ENCODE assay signal across 9 mouse cellular contexts in the genomic region with DNA sequence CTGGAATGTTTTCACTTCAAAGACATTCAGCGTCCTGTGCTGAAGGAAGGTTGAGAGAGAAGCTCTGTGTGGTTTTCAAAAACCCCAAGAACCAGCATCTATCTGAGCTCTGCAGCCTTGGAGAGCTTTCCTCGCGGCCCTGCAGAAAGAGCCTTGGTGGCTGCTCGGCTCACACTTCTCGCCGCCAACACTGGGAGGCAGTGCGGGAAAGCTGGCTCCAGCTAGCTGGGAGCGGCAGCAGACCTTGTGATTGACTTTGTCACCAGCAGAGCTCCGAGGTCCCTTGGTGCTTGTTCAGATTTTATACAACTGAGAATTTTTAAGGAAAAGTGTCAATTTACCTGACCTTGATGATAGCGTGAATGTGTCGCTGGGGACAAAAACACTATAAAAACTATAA.
DNase-seq lines count a peak whose midpoint lies in the region; ATAC-seq and TF ChIP-seq lines count a peak whose summit lies in the region.
"Had no signal": no experiment of that assay in that cellular context is flagged by ENCODE, and none has a peak within 500 bp of the region (broad histone marks: within the 10 kb centered on the region; RNA-seq: fewer than 3 reads in every experiment).

No protein-coding gene starts in this region.

- H3K27me3 ChIP-seq in ES-Bruce4 (ENCODE audit: control insufficient read depth, insufficient read depth, low read length, poor library complexity, severe bottlenecking), result no peaks in the 10 kb centered on the region; the same call in 1 of the 2 replicates
- H3K27me3 ChIP-seq in embryonic facial prominence, embryonic 11.5 days (ENCODE audit: control insufficient read depth, insufficient read depth, low read length), result no peaks in the 10 kb centered on the region
- H3K27me3 ChIP-seq in hindbrain, embryonic 12.5 days, result peaks cover 80% of the 10 kb centered on the region
- no peaks in the 10 kb centered on the region for H3K27me3 ChIP-seq in stomach, embryonic 15.5 days (replicated peaks)

- TF ChIP-seq EP300 in ES-Bruce4 (IDR thresholded peaks at IDR 0.05; ENCODE audit: insufficient read depth, low read depth, low read length), result no peak

- no peak overlapping the region for H3K27ac ChIP-seq in ES-Bruce4 (ENCODE audit: insufficient read depth, low read length)
- H3K27ac ChIP-seq in embryonic facial prominence, embryonic 11.5 days (replicated peaks; ENCODE audit: low read depth, low read length), result no peak overlapping the region
- no peak overlapping the region for H3K27ac ChIP-seq in hindbrain, embryonic 12.5 days
- H3K27ac ChIP-seq in stomach, embryonic 15.5 days, result no peak overlapping the region
- H3K27ac ChIP-seq: neural tube, embryonic 12.5 days had no signal

- TF ChIP-seq POLR2A in ES-Bruce4 (IDR thresholded peaks at IDR 0.05; ENCODE audit: insufficient read depth, low read length), result no peak

- TF ChIP-seq CTCF in ES-Bruce4 (IDR thresholded peaks at IDR 0.05; ENCODE audit: low read depth, low read length), result peak; percentile 66

- DNase-seq in adrenal gland, postnatal 14 days, result peak; percentile 68
- peak; percentile 78 for DNase-seq in embryonic facial prominence, embryonic 11.5 days (ENCODE audit: low spot score)
- DNase-seq in layer of hippocampus, postnatal 14 days (ENCODE audit: low spot score in 2 of 2), result peak; percentile 54 to 55
- peak; percentile 71 for DNase-seq in mesoderm, embryonic 11.5 days (ENCODE audit: low read depth, low spot score)
- no peak for DNase-seq in thymus, adult 18-20 months

- ATAC-seq in embryonic facial prominence, embryonic 11.5 days (replicated peaks; ENCODE audit: insufficient number of reproducible peaks, low FRiP score, low TSS enrichment, low read depth), result no peak
- ATAC-seq in hindbrain, embryonic 12.5 days (ENCODE audit: low FRiP score), result peak; percentile 63
- peak; percentile 65; the same call in 1 of the 2 replicates for ATAC-seq in stomach, embryonic 15.5 days (ENCODE audit: insufficient read depth, low FRiP score, low read depth)

- no peak overlapping the region for H3K4me2 ChIP-seq in embryonic facial prominence, embryonic 11.5 days (ENCODE audit: low read depth, low read length)
- no peak overlapping the region for H3K4me2 ChIP-seq in hindbrain, embryonic 12.5 days (replicated peaks)
- peak overlapping the region; percentile 21 for H3K4me2 ChIP-seq in stomach, embryonic 15.5 days
- H3K4me2 ChIP-seq: neural tube, embryonic 12.5 days had no signal

- H3K4me3 ChIP-seq in ES-Bruce4 (ENCODE audit: low read depth, low read length), result no peak overlapping the region
- no peak overlapping the region for H3K4me3 ChIP-seq in embryonic facial prominence, embryonic 11.5 days (ENCODE audit: low read depth, low read length)
- H3K4me3 ChIP-seq in hindbrain, embryonic 12.5 days, result no peak overlapping the region
- H3K4me3 ChIP-seq in stomach, embryonic 15.5 days (replicated peaks), result no peak overlapping the region
- H3K4me3 ChIP-seq: neural tube, embryonic 12.5 days had no signal

- no peaks in the 10 kb centered on the region for H3K4me1 ChIP-seq in ES-Bruce4 (ENCODE audit: control insufficient read depth, insufficient read depth, low read length)
- H3K4me1 ChIP-seq in embryonic facial prominence, embryonic 11.5 days (ENCODE audit: control insufficient read depth, insufficient read depth, low read length), result no peaks in the 10 kb centered on the region
- 0 out of 2 replicates have a peak, but pooled peaks cover 4% of the 10 kb centered on the region for H3K4me1 ChIP-seq in hindbrain, embryonic 12.5 days
- H3K4me1 ChIP-seq in stomach, embryonic 15.5 days, result no peaks in the 10 kb centered on the region
- H3K4me1 ChIP-seq: neural tube, embryonic 12.5 days had no signal

- H3K9ac ChIP-seq in ES-Bruce4 (ENCODE audit: low read depth, poor library complexity, severe bottlenecking), result no peak overlapping the region
- no peak overlapping the region for H3K9ac ChIP-seq in embryonic facial prominence, embryonic 11.5 days (replicated peaks; ENCODE audit: low read length)
- no peak overlapping the region for H3K9ac ChIP-seq in hindbrain, embryonic 12.5 days
- no peak overlapping the region for H3K9ac ChIP-seq in stomach, embryonic 15.5 days
- H3K9ac ChIP-seq: neural tube, embryonic 12.5 days had no signal

- WGBS in embryonic facial prominence, embryonic 11.5 days, result 7% methylated on average over 11 of the region's 11 CpGs
- 9% methylated on average over 11 of the region's 11 CpGs for WGBS in hindbrain, embryonic 12.5 days
- 12% methylated on average over 11 of the region's 11 CpGs for WGBS in stomach, embryonic 15.5 days

- H3K36me3 ChIP-seq in ES-Bruce4 (ENCODE audit: control insufficient read depth, insufficient read depth, low read length, poor library complexity, severe bottlenecking), result no peaks in the 10 kb centered on the region
- H3K36me3 ChIP-seq in embryonic facial prominence, embryonic 11.5 days (replicated peaks; ENCODE audit: control insufficient read depth, insufficient read depth, low read depth, low read length), result no peaks in the 10 kb centered on the region
- H3K36me3 ChIP-seq in hindbrain, embryonic 12.5 days, result no peaks in the 10 kb centered on the region
- H3K36me3 ChIP-seq in stomach, embryonic 15.5 days, result no peaks in the 10 kb centered on the region
- H3K36me3 ChIP-seq: neural tube, embryonic 12.5 days had no signal

- no peaks in the 10 kb centered on the region for H3K9me3 ChIP-seq in ES-Bruce4 (replicated peaks; ENCODE audit: control insufficient read depth, insufficient read depth, low read length, poor library complexity, severe bottlenecking)
- no peaks in the 10 kb centered on the region for H3K9me3 ChIP-seq in embryonic facial prominence, embryonic 11.5 days (replicated peaks; ENCODE audit: control insufficient read depth, low read length)
- H3K9me3 ChIP-seq in hindbrain, embryonic 12.5 days (replicated peaks), result no peaks in the 10 kb centered on the region
- no peaks in the 10 kb centered on the region for H3K9me3 ChIP-seq in stomach, embryonic 15.5 days
- H3K9me3 ChIP-seq: neural tube, embryonic 12.5 days had no signal

Comparison
In these comparisons a context has a peak if more than half of its experiments do, and no peak if none do; other contexts are left out.
1. DNase-seq: peak in adrenal gland, postnatal 14 days (single experiment), embryonic facial prominence, embryonic 11.5 days (single experiment), layer of hippocampus, postnatal 14 days (2 of 2) and mesoderm, embryonic 11.5 days (single experiment); none in thymus, adult 18-20 months (0 of 2).